Mouse (Mus musculus) thymus, adult 2 months (tissue): ENCODE measurements around the gene Cdr2.

Experiments used
- CTCF ChIP-seq: fragments of 200-500 bp; IDR thresholded peaks from 2 replicates; pipeline ENCODE4 v1.5.1; 2012; ENCODE audit warnings: mild to moderate bottlenecking, control low read depth, low read length, moderate library complexity, borderline replicate concordance; ENCODE audit not compliant: control insufficient read depth, poor library complexity, insufficient read depth; ENCODE audit errors: extremely low read depth
- POLR2A ChIP-seq: fragments of 200-500 bp; IDR thresholded peaks from 2 replicates; pipeline ENCODE4 v1.6.1; 2012; ENCODE audit warnings: mild to moderate bottlenecking, low read length, control low read depth, moderate library complexity; ENCODE audit not compliant: control insufficient read depth, poor library complexity, insufficient read depth; ENCODE audit errors: extremely low read depth

DNA sequence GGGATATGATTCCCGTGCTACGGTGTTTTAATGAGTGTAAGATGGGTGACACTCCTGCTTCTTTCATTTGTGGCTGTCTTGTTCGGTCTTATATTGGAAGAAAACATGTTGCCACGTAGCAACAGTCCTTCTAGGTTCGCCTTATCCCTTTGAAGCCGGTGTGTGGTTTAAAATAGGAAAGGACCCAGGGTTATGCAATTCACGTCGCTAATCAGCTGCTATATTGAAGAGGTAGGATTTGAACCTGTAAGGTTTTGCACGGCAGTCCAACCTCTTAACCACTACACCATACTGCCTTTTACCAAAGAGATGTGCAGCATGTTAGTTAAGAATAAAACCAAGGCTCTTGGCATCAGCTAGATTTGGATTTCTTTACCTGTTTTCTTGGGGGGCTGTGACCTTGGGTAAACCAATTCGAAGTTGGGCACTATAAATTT, 63.6 kb downstream of the Cdr2 start:
- no peak for TF ChIP-seq CTCF
- no peak for TF ChIP-seq POLR2A
